Mouse (Mus musculus) layer of hippocampus, adult 9-10 months (tissue): Measurements from ENCODE around the gene Deaf1.

Experiments
- DNase-seq: peaks from one replicate; pipeline ENCODE4 v3.0.0; 2022; ENCODE audit warnings: low spot score

Gene Deaf1

DNA sequence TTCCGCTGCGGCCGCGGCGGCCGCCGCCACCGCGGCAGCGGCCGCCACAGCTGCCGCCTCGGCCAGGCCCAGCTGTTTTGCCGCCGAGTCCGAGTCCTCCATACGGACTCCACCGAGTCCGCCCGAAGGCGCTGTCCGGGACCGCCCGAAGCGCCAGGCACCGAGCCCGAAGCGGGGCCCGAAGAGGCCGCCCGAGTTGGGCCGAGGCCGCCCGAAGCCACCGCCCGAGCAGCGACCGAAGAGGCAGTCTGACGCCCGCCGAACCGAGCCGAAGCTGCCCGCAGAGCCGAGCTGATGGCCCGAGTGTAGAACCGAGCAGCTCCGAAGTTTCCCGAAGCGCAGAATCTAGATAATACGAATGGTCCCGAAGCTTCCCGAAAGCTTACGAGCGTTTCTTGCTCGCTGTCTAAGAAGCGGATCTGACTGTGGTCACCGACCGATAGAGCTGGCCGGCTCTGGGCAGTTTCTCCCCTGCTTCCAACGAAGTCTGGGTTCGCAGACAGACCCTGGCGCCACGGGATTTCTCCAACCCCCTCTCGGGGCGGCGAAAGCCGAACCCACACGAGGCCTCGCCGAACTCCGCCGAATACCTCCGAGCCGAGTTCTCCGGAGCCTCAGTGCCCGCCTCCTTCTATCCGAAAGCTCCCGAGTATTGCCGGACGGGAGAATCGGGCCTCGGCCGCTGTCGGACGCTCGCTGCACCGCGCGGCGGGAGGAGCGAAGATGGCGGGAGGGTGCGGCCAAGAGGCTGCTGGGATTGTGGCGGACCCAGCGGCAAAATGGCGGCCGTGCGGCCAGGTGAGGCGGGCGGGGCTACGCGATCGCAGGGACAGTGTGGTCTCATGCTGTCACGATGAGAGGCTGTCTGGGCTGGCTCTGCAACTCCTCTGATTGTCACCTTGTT, at the start of gene Deaf1, which contains the start of gene Tmem80:
Gene Deaf1 (minus strand): TSS at position 222 of the 904 bp plus-strand sequence.
Gene Tmem80 (plus strand): TSS at position 271 of the 904 bp plus-strand sequence.
- peak; percentile 100 for DNase-seq

GRCm38 (mm10) chr7:141374399-141374798, 46.9 kb upstream of the Deaf1 start:
- no peak for DNase-seq

GRCm38 (mm10) chr7:141373611-141374010, 46.1 kb upstream of the Deaf1 start:
- no peak for DNase-seq

DNA sequence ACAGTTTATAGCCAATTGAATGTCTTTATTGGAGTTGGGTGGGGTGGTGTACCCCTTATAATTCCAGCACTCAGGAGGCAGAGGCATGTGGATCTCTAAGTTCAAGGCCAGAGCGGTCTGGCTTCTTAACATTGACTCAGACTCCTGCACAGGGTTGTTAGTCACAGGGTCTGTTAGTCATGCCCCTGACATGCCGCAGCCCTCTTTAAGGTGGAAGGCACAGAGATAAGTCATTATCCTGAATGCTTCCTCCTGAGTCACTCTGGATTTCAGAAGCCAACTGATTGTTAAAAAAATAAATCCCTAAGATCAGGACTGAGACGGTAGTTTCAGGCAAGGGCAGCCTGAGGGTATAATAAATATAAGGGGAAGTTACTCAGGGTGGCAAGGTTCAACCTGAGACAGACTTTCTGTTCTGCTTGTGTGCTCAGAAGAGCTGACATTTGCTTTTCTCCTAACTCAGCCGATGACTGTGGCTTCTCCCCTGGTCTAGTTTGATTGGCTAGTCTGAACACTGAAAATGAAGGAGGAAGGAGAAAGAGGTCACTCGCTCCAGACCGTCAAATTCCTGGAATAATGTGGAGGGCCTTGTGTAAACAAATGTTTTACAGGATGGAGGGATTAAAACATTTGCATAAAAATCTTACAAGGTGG, 44.6 kb upstream of the Deaf1 start:
- no peak for DNase-seq

DNA sequence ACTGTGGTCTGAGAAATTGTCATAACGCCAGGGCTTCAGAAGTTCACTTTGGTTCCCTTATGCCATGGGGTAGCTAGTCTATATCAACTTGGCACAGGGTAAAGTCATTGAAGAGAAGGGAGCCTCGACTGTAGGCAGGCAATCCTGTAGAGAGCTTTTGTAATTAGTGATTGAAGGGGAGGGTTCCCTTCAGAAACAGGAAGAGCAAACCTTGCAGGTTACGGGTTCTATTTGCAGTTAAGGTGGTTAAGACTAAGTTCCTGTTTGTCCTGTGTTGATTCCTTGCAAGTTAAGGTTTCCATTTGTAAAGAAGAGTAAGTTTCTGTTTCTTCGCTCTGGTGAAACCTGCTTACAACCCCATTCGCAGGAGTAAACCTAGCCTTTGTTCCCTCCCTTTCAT, 42.4 kb upstream of the Deaf1 start:
- no peak for DNase-seq

DNA sequence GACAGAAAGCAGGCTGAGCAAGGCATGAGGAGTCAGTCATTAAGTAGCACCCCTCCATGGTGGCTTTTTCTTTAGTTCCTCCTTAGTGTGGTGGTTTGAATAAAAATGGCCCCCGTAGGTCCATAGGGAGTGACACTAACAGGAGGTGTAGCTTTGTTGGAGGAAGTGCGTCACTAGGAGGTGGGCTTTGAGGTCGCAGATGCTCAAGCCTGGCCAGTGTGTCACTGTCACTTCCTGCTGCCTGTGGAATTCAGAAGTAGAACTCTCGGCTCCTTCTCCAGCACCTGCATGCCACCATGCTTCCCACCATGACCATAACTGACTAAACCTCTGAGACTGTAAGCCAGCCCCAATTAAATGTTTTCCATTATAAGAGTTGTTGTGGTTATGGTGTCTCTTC, 39.9 kb upstream of the Deaf1 start:
- no peak for DNase-seq

DNA sequence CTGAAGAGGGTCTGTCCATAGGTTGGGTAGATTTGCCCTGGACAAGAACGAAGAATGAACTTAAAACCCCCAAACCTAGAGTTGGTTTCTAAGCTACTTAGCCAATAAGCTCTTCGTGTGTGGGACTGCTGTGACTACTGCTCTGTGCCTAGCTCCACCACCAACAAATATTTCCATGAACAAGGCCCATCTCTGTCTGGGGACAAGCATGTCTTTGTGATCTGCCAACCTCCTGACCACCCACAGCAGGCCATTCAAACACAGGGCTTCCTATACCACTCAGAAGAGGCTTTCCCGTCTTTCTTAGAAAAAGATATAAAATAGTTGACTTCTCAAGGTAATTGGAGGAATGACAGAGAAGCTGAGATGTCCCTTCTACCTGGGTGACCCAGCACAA, 37.6 kb upstream of the Deaf1 start:
- no peak for DNase-seq

- no peak for DNase-seq
Observed at GRCm38 (mm10) chr7:141364349-141365048, 37.0 kb upstream of the Deaf1 start.

- DNase-seq, result no peak
Observed at GRCm38 (mm10) chr7:141363752-141364125, 36.2 kb upstream of the Deaf1 start.

DNA sequence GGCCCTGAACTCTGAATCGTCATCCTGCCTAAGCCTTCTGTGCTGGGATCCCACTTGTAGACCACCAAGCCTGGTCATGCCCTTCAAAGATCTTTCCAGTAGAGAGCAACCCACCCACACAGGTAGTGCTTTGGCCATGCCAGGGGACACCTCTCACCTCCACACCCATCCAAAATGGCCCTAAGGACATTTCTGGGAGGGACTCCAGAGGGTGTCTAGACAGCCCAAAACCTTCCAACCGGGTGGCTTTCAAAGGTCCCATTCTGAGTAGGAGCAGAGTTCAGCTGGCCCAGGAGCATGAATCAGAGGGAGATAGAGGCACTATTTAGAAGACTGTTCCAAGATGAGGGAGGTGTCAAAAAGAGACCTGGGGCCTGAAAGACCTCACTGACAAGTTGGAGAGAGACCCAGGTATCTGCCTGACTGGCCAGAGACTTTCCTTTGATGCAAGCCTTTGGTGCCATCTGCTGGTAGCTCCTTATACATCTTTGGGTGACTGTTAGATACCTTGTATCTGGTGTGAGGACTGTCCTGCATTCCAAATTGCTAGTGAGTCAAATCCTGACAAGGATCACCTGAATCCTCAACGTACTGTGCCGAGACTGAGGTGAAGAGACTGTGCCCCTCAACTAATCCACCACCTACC, 35.7 kb upstream of the Deaf1 start:
- DNase-seq, result peak; percentile 81

DNA sequence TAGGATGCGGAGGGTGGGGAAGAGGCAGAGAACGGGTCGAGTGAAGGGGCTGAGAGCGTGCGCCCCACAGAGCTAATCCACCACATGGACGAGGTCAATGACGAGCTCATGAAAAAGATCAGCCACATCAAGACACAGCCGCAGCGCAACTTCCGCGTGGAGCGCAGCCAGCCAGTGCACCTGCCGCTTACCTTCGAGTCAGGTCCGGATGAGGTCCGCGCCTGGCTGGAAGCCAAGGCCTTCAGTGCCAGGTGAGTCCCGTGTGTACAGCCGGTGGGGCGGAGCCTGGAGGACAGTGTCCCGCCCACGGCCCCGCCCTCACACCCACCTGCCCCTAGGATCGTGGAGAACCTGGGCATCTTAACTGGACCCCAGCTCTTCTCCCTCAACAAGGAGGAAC, 34.0 kb upstream of the Deaf1 start:
- DNase-seq, result no peak

DNA sequence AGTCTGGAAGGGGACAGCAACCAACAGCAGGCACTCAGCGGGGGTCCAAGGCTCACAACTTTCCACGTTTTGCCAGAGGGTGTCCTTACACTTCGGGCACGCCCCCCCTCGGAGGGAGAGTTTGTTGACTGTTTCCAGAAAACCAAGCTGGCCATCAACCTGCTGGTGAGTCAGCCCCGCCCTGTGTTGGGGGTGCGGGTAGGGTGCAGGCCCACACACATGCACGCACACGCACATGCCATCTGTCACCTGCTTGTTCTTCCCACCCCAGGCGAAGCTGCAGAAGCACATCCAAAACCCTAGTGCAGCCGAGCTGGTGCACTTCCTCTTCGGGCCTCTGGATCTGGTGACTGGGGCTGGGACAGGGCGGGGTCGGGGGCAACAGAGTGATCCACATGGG, 29.5 kb upstream of the Deaf1 start:
- no peak for DNase-seq

GRCm38 (mm10) chr7:141355626-141356326, 28.3 kb upstream of the Deaf1 start:
- no peak for DNase-seq

GRCm38 (mm10) chr7:141355051-141355450, 27.6 kb upstream of the Deaf1 start:
- no peak for DNase-seq

GRCm38 (mm10) chr7:141351061-141351460, 23.6 kb upstream of the Deaf1 start:
- DNase-seq, result no peak

- DNase-seq, result no peak
Observed at GRCm38 (mm10) chr7:141344787-141345186, 17.3 kb upstream of the Deaf1 start.

DNA sequence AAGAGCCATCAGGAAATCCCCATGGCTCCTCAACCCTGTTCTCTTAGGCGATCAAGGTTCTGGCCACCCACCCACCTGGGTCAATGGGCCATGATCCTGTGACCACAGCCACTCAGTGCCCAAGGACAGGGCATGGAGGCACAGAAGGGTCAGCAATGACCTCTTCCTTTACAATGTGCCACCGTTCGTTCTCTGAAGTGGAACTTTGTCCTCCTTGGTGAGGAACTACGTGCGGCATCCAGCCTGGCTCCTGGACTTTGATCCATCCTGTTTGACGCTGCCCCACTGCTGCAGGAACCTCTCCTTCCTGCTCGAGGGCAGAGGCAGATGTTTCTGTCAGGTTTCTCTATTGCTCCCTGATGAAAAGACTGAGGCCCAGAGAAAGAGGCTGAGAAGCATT, 16.2 kb upstream of the Deaf1 start:
- no peak for DNase-seq

DNA sequence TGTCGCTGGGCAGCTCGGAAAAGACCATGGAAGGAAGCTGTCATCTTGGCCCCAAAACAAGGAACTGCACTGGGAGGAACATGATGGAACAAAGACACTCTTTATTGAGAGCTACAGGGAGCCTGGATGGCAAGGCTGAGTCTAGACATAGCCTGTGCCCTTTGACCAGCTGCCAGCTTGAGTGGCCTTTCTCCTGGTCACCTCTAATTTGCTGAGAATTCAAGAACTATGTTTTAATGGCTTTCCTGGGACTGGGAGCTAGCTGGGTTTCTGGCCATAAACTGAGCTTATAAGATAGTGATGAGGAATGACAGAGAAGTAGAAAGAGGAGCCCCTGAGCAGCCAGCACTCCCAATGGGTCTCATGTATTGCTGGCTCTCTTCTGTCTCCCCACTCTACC, 15.7 kb upstream of the Deaf1 start:
- no peak for DNase-seq

DNA sequence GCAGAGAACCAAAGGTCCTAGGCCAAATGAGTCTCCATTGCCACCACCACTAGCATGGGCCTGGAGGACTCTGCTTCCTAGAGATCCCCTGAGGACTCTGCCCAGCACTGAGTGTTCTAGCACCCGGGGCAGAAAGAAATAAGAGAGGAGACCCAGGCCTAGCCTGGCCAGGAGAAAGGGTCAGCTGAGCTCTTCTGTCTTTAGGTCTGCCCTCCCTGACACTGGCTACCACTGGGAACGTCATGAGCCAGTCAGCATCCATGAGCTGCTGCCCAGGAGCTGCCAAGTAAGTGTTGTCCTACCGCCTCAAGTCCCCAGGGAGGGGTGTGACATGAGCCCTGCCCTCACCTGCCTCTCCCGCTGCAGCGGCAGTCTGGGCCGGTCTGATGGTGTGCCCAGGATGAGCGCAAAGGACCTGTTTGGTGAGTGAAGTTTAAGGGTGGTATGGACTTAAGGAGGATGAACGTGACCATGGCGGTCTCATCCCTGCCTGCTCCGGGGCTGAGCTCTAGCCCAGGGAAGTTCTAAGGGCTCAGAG, 14.3 kb upstream of the Deaf1 start:
- DNase-seq, result no peak

DNA sequence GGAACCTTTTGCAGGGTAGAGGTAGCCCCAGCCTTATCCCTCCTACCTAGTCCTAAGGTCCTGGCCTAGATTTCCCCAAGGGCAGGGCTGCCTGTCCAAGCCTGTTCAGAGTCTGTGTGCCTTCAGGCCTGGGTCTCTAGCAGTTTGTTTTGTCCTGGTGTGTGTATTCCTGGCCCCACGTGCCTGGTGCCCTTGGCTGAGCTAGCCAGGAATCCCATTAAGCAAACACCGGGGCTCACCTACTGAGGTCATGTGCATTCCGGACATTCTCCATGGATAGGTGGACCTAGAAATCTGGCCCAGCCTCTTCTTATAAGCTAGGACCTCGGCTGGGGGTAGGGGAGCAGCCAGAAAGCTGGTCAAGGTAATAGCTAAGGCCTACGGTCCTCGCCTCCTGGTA, 13.0 kb upstream of the Deaf1 start:
- no peak for DNase-seq

- DNase-seq, result no peak
Observed at GRCm38 (mm10) chr7:141340023-141340422, 12.5 kb upstream of the Deaf1 start.
